Mouse (Mus musculus) embryonic facial prominence, embryonic 12.5 days (tissue): ENCODE results near the gene Cox6a2. TPM values are rescaled to one million over a fixed set of nuclear protein-coding genes. Genes with fewer than 3 reads are reported as not detected.

ENCODE experiments used
- ATAC-seq: fragments of 200-750 bp; cut with Nextera tagmentation; 2 replicates; pipeline ENCODE4 v1.8.0; 2017; ENCODE audit not compliant: insufficient number of reproducible peaks, insufficient read depth, low FRiP score, low TSS enrichment
- H3K27ac ChIP-seq: fragments of 300-500 bp; sonication (generic); 2 replicates; pipeline ENCODE4 v1.5.1; 2016; ENCODE audit warnings: mild to moderate bottlenecking
- H3K27me3 ChIP-seq: fragments of 300-500 bp; sonication (generic); 2 replicates; pipeline ENCODE4 v1.6.1; 2016; ENCODE audit warnings: mild to moderate bottlenecking, moderate library complexity
- H3K36me3 ChIP-seq: fragments of 300-500 bp; sonication (generic); 2 replicates; pipeline ENCODE4 v1.6.1; 2016; ENCODE audit warnings: mild to moderate bottlenecking
- H3K4me1 ChIP-seq: fragments of 300-500 bp; sonication (generic); 2 replicates; pipeline ENCODE4 v1.6.1; 2016
- H3K4me2 ChIP-seq: fragments of 300-500 bp; sonication (generic); replicated peaks from 2 replicates; pipeline ENCODE4 v1.6.1; 2016; ENCODE audit warnings: mild to moderate bottlenecking, moderate library complexity
- H3K4me3 ChIP-seq: fragments of 300-500 bp; sonication (generic); 2 replicates; pipeline ENCODE4 v1.5.1; 2016; ENCODE audit warnings: mild to moderate bottlenecking
- H3K9ac ChIP-seq: fragments of 300-500 bp; sonication (generic); 2 replicates; pipeline ENCODE4 v1.6.1; 2016; ENCODE audit warnings: mild to moderate bottlenecking, moderate library complexity
- H3K9me3 ChIP-seq: fragments of 300-500 bp; sonication (generic); 2 replicates; pipeline ENCODE4 v1.6.1; 2016; ENCODE audit warnings: mild to moderate bottlenecking, moderate library complexity
- WGBS: fragments of 180-500 bp; shearing (Covaris S2); methylation state at CpG from one replicate; pipeline ENCODE4 v1.1.7; 2016; 5-methylcytosine and 5-hydroxymethylcytosine counted together
- polyA plus RNA-seq: library from polyadenylated mRNA; unstranded; fragments of >200 nt; fragmentation: Nextera tagmentation; extraction: Ambion mirVana; gene quantifications from 2 replicates; pipeline ENCODE4 v1.2.1, GENCODE M21; 2016

Gene Cox6a2
- polyA plus RNA-seq: 4.0 and 7.9 TPM in 2 replicates

- H3K27ac ChIP-seq: no peak within 1 kb of the TSS
- no peaks in the 10 kb centered on the region for H3K9me3 ChIP-seq
- 83% methylated on average over 6 of the region's 6 CpGs for WGBS
- no peak for ATAC-seq
- no peaks in the 10 kb centered on the region for H3K27me3 ChIP-seq
- H3K4me3 ChIP-seq: no peak within 1 kb of the TSS
- H3K9ac ChIP-seq: no peak within 1 kb of the TSS
- H3K4me1 ChIP-seq: no peaks in the 10 kb centered on the region
- H3K4me2 ChIP-seq: no peak within 1 kb of the TSS
- H3K36me3 ChIP-seq: no peaks in the 10 kb centered on the region
Observed at GRCm38 (mm10) chr7:128206152-128206551, at the start of gene Cox6a2. TSS of gene Cox6a2 (minus strand) at chr7:128206387.

DNA sequence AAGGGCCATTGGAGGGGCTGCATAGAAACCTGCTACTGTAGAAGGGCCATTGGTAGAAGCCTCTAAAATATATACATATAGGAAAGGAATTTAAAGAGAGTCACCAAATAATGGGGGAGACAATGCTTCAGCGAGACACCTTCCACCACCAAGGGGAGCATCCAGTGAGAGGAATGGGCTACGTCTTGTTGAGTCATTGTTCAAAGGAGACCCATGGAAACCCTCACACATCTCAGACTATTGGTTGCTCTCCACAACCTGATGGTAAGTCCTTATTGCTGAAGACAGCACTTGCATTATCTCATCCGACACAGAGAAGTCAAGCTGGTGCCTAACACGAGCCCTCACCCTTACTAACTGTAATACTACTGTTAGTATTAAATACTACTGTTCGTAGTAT lies 49.6 kb upstream of the Cox6a2 start:
- Histone ChIP-seq H3K27me3 (peaks cover 6% of the 10 kb centered on the region; the same call in 1 of the 2 replicates), H3K36me3 (peaks cover 3% of the 10 kb centered on the region; the same call in 1 of the 2 replicates), H3K4me2 (no peak overlapping the region), H3K27ac (no peak overlapping the region), H3K4me1 (peaks cover 19% of the 10 kb centered on the region), H3K4me3 (no peak overlapping the region), H3K9me3 (no peaks in the 10 kb centered on the region), H3K9ac (no peak overlapping the region)
- WGBS: 86% methylated on average over 5 of the region's 5 CpGs
- ATAC-seq: no peak

GRCm38 (mm10) chr7:128254978-128255377 lies 48.8 kb upstream of the Cox6a2 start:
- Histone ChIP-seq H3K4me3 (no peak overlapping the region), H3K9ac (no peak overlapping the region), H3K27ac (no peak overlapping the region), H3K27me3 (peaks cover 6% of the 10 kb centered on the region; the same call in 1 of the 2 replicates), H3K4me2 (no peak overlapping the region), H3K4me1 (peaks cover 19% of the 10 kb centered on the region), H3K9me3 (no peaks in the 10 kb centered on the region), H3K36me3 (peaks cover 8% of the 10 kb centered on the region)
- no peak for ATAC-seq
- WGBS: 58% methylated on average over 2 of the region's 2 CpGs

- H3K4me3 ChIP-seq: peak overlapping the region; percentile 29
- WGBS: 13% methylated on average over 24 of the region's 24 CpGs
- H3K4me2 ChIP-seq: peak overlapping the region; percentile 46
- H3K9me3 ChIP-seq: no peaks in the 10 kb centered on the region
- H3K9ac ChIP-seq: peak overlapping the region; percentile 21; the same call in 1 of the 2 replicates
- peaks cover 29% of the 10 kb centered on the region for H3K4me1 ChIP-seq
- peaks cover 17% of the 10 kb centered on the region for H3K36me3 ChIP-seq
- peaks cover 6% of the 10 kb centered on the region; the same call in 1 of the 2 replicates for H3K27me3 ChIP-seq
- no peak overlapping the region for H3K27ac ChIP-seq
- ATAC-seq: peak; percentile 19; the same call in 1 of the 2 replicates
Observed at GRCm38 (mm10) chr7:128252609-128253008, 46.4 kb upstream of the Cox6a2 start.

- H3K4me3 ChIP-seq: peak overlapping the region; percentile 29; the same call in 1 of the 2 replicates
Observed at GRCm38 (mm10) chr7:128251946-128252345, 45.8 kb upstream of the Cox6a2 start.

DNA sequence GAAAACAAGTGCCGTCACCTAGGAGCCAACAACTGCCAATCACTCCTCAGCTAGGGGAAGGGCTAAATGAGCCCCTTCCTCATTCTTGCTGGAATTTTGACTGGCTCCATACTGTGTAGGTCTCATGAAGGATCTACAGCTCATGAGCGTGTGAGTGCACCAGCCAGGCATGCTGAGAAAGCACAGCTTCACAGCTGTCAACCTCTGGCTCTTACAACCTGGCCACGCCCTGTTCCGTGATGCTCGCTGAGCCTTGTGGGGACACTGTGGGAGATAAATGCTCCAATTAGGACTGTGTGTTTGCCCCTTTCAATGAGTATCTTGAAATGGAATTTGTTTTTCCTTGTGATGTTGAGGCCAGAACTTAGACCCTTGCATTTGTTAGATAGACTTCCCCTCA lies 43.8 kb upstream of the Cox6a2 start:
- Histone ChIP-seq H3K9ac (no peak overlapping the region), H3K4me1 (peaks cover 30% of the 10 kb centered on the region), H3K36me3 (peaks cover 22% of the 10 kb centered on the region), H3K9me3 (no peaks in the 10 kb centered on the region), H3K4me3 (no peak overlapping the region), H3K4me2 (no peak overlapping the region), H3K27ac (no peak overlapping the region), H3K27me3 (peaks cover 6% of the 10 kb centered on the region; the same call in 1 of the 2 replicates)
- WGBS: 87% methylated on average over 5 of the region's 5 CpGs
- ATAC-seq: no peak

More at GRCm38 (mm10) chr7:128251946-128252345, 45.8 kb upstream of the Cox6a2 start:
- Histone ChIP-seq H3K4me2 (peak overlapping the region; percentile 46), H3K27me3 (peaks cover 6% of the 10 kb centered on the region; the same call in 1 of the 2 replicates), H3K9me3 (no peaks in the 10 kb centered on the region), H3K36me3 (peaks cover 17% of the 10 kb centered on the region), H3K9ac (peak overlapping the region; percentile 21; the same call in 1 of the 2 replicates), H3K27ac (no peak overlapping the region), H3K4me1 (peaks cover 23% of the 10 kb centered on the region)
- no peak for ATAC-seq
- WGBS: 53% methylated on average over 12 of the region's 12 CpGs

- whole genome bisulfite sequencing: 80% methylated on average over 10 of the region's 10 CpGs
- H3K27ac ChIP-seq: no peak overlapping the region
- H3K9ac ChIP-seq: no peak overlapping the region; the same call in 1 of the 2 replicates
- H3K4me1 ChIP-seq: peaks cover 34% of the 10 kb centered on the region
- H3K27me3 ChIP-seq: peaks cover 6% of the 10 kb centered on the region; the same call in 1 of the 2 replicates
- H3K9me3 ChIP-seq: no peaks in the 10 kb centered on the region
- ATAC-seq: no peak
- peak overlapping the region; percentile 63 for H3K4me2 ChIP-seq
- H3K36me3 ChIP-seq: peaks cover 32% of the 10 kb centered on the region
- H3K4me3 ChIP-seq: peak overlapping the region; percentile 53
Observed at GRCm38 (mm10) chr7:128248081-128249042, 42.2 kb upstream of the Cox6a2 start.

DNA sequence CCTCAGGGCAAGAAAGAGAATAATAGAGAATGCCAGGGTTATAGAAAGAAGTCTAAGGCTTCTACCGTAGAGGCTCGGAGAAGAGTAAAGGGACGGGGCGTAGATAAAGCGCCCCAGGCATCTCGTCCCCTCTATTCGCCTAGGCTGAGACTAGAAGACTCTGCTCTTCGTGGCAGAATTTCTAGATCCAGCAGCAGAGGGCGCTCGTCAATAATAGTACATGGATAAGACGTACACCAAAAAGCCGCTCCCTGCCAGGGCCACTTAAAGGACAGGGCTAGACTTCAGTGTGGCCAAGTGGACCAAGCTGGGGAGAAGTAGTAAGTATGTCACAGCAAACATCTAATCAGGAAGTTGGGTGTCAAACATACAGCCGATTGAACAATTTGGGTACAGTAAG lies 41.3 kb upstream of the Cox6a2 start:
- peak overlapping the region; percentile 63 for H3K4me2 ChIP-seq
- ATAC-seq: peak; percentile 65; the same call in 1 of the 2 replicates
- WGBS: under 1% methylated on average over 13 of the region's 13 CpGs
- peak overlapping the region; percentile 64 for H3K9ac ChIP-seq
- H3K9me3 ChIP-seq: no peaks in the 10 kb centered on the region
- H3K36me3 ChIP-seq: peaks cover 34% of the 10 kb centered on the region
- H3K27ac ChIP-seq: peak overlapping the region; percentile 85
- peaks cover 30% of the 10 kb centered on the region for H3K4me1 ChIP-seq
- H3K27me3 ChIP-seq: peaks cover 6% of the 10 kb centered on the region; the same call in 1 of the 2 replicates
- peak overlapping the region; percentile 53 for H3K4me3 ChIP-seq

GRCm38 (mm10) chr7:128246496-128247391 lies 40.6 kb upstream of the Cox6a2 start, which contains the start of gene Tgfb1i1:
TSS of gene Tgfb1i1 (plus strand) at chr7:128246812.
- peak within 1 kb of the TSS; percentile 85 for H3K27ac ChIP-seq
- peaks cover 6% of the 10 kb centered on the region; the same call in 1 of the 2 replicates for H3K27me3 ChIP-seq
- peaks cover 24% of the 10 kb centered on the region for H3K4me1 ChIP-seq
- peak; percentile 59; the same call in 1 of the 2 replicates for ATAC-seq
- H3K9me3 ChIP-seq: no peaks in the 10 kb centered on the region
- H3K4me3 ChIP-seq: peak within 1 kb of the TSS; percentile 53
- WGBS: 2% methylated on average over 23 of the region's 30 CpGs
- peak within 1 kb of the TSS; percentile 63 for H3K4me2 ChIP-seq
- H3K9ac ChIP-seq: peak within 1 kb of the TSS; percentile 64
- H3K36me3 ChIP-seq: peaks cover 41% of the 10 kb centered on the region

DNA sequence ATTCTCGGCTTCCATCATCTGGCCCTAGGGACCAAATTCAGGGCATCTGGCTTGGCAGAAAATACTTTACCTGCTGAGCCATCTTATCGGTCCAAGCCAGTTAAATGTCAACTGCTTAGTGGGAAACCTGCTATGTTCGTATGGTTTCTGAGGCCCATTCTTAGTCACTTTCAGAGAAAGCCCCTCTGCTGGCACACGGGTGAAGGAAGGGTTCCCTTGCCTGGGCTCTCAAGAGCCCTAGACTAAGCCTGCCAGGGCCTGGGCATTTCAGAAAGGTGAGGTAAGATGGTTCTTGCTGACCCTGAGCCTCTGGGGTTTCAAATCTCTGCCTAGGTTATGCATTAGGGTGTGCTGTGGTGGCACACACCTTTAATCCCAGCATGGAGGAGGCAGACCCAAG lies 39.4 kb upstream of the Cox6a2 start:
- Histone ChIP-seq H3K9ac (no peak overlapping the region), H3K4me3 (no peak overlapping the region), H3K36me3 (peaks cover 53% of the 10 kb centered on the region), H3K4me1 (peaks cover 24% of the 10 kb centered on the region), H3K27me3 (no peaks in the 10 kb centered on the region), H3K27ac (no peak overlapping the region), H3K9me3 (no peaks in the 10 kb centered on the region), H3K4me2 (no peak overlapping the region)
- 86% methylated on average over 4 of the region's 4 CpGs for WGBS
- no peak for ATAC-seq
